Mouse (Mus musculus) inflammation-experienced regulatory T-cells (primary cell): ENCODE results near the gene Krtap10-4. TPM values are rescaled to one million over a fixed set of nuclear protein-coding genes. Genes with fewer than 3 reads are reported as not detected.

Source experiments
- polyA plus RNA-seq, 2 experiments: library from polyadenylated mRNA; unstranded; fragments of 100-300 nt; shearing (Covaris generic); gene quantifications; one replicate each; pipeline ENCODE4 v1.2.1; 2017

The Krtap10-4 gene
- polyA plus RNA-seq: not detected

GRCm38 (mm10) chr10:77826951-77827350 lies at the start of gene Krtap10-4:
Gene Krtap10-4 (minus strand): TSS chr10:77827095.

GRCm38 (mm10) chr10:77861675-77862074 lies 34.8 kb upstream of the Krtap10-4 start, which contains the start of gene Gm3285:
Gene Gm3285 (plus strand): TSS chr10:77861975.

GRCm38 (mm10) chr10:77852559-77852958 lies 25.7 kb upstream of the Krtap10-4 start, which contains the start of gene Gm10318:
Gene Gm10318 (plus strand): TSS chr10:77852859.

GRCm38 (mm10) chr10:77846503-77846902 lies 19.6 kb upstream of the Krtap10-4 start, which contains the start of gene Gm36176:
Gene Gm36176 (plus strand): TSS chr10:77846803.

DNA sequence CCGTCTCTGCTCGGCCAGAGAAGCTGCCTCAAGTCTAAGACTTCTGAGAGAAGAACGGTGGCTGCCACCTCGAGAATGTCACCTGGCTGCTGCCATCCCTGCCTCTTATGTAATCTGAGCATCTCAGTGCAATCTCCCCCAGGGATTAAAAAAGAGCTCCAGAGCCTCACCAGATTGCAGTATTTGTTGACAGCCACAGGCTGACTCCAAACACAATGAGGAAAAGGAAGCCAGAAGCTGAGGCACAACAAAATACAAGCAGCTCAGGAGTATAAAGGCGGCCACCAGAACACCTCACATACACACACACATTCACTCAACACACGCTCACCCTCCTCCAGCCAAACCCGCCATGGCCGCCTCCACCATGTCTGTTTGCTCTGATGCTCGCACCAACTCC lies 8.8 kb upstream of the Krtap10-4 start, which contains the start of gene Krtap10-10:
Krtap10-10 (plus strand) TSS at position 301 of the 400 bp plus-strand sequence.

GRCm38 (mm10) chr10:77814382-77814781 lies 12.5 kb downstream of the Krtap10-4 start, which contains the start of gene Gm2696:
Gene Gm2696 (plus strand): TSS chr10:77814682.

GRCm38 (mm10) chr10:77811743-77812142 lies 15.2 kb downstream of the Krtap10-4 start, which contains the start of gene Gm9507:
Gene Gm9507 (minus strand): TSS chr10:77811843.

GRCm38 (mm10) chr10:77798921-77799508 lies 27.9 kb downstream of the Krtap10-4 start, which contains the start of gene Gm19668:
Gene Gm19668 (minus strand): TSS chr10:77799133.

DNA sequence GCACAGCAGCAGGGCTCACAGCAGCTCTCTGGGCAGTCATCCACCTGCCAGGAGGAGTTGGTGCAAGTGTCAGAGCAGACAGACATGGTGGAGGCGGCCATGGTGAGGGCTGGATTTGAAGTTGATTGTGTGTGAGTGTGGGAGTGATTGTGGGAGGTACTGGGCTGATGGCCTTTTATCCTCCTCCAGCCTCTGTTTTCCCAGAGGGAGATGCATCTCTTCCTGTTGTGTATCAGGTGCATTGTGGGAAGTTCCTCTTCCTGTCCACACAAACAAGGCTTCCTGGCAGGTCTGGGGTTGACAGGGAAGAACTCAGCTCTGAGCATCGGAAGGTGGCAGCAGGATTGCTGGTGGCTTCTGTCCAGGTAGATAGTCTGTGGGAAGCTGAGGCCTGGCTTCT lies 31.9 kb downstream of the Krtap10-4 start, which contains the start of gene Gm9639:
Gm9639 (minus strand) TSS at position 101 of the 400 bp plus-strand sequence.

GRCm38 (mm10) chr10:77787876-77788275 lies 39.0 kb downstream of the Krtap10-4 start, which contains the start of gene Gm7137:
Gene Gm7137 (minus strand): TSS chr10:77788200.

DNA sequence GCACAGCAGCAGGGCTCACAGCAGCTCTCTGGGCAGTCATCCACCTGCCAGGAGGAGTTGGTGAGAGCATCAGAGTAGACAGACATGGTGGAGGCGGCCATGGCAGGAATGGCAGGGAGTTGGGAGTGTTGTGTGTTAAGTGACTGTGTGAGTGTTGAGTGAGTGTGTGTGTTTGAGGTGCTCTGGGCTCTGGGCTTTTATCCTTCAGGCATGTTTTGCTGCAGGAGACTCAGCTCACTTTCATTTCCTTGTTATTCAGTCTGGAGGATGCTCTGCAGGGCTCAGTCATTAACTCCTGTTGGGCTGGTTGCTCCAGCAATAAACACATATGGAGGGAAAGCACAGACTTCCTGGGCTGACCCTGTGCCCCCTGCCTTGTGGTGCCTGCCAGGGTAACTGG lies 44.5 kb downstream of the Krtap10-4 start, which contains the start of gene Gm3250:
Gm3250 (minus strand) TSS at position 101 of the 400 bp plus-strand sequence.

GRCm38 (mm10) chr10:77776844-77777243 lies 50.1 kb downstream of the Krtap10-4 start, which contains the start of gene Gm7138:
Gene Gm7138 (minus strand): TSS chr10:77776944.

Other genes starting within 250 kb of the Krtap10-4 start
- gene Pttg1ip, start 245.4 kb downstream of the Krtap10-4 start, polyA plus RNA-seq: 100 to 1,000 TPM in 1 of 2 experiments, 10 to 100 TPM in 1; 89.0 to 125 TPM
- gene Sumo3, start 221.0 kb downstream of the Krtap10-4 start, polyA plus RNA-seq: 100 to 1,000 TPM in 1 of 2 experiments, 10 to 100 TPM in 1; 95.5 to 116 TPM
- gene Gm49325, start 220.9 kb downstream of the Krtap10-4 start, polyA plus RNA-seq: 1 to 10 TPM in 1 of 2 experiments, not detected in 1; 2.4 TPM
- gene Ube2g2, start 204.8 kb downstream of the Krtap10-4 start, polyA plus RNA-seq: 10 to 100 TPM; 44.0 to 51.5 TPM
- gene Tspear, start 140.5 kb downstream of the Krtap10-4 start, polyA plus RNA-seq: 1 to 10 TPM in 1 of 2 experiments, under 1 TPM in 1; 0.58 to 1.0 TPM
- 1 to 10 TPM in 1 of 2 experiments, not detected in 1; 1.2 TPM for gene Gm19402, start 136.3 kb downstream of the Krtap10-4 start, polyA plus RNA-seq
- under 1 TPM; 0.53 to 0.62 TPM for gene Gm9508, start 129.9 kb downstream of the Krtap10-4 start, polyA plus RNA-seq
- gene Gm10272, start 120.5 kb downstream of the Krtap10-4 start, polyA plus RNA-seq: not detected
- gene Gm10024, start 115.6 kb downstream of the Krtap10-4 start, polyA plus RNA-seq: not detected
- not detected for gene Gm10142, start 111.3 kb downstream of the Krtap10-4 start, polyA plus RNA-seq
- not detected for gene Krtap12-1, start 106.5 kb downstream of the Krtap10-4 start, polyA plus RNA-seq
- gene Gm10100, start 100.6 kb downstream of the Krtap10-4 start, polyA plus RNA-seq: not detected
- not detected for gene Gm18596, start 84.5 kb downstream of the Krtap10-4 start, polyA plus RNA-seq
- under 1 TPM in 1 of 2 experiments, not detected in 1; 0.81 TPM for gene Gm9736, start 75.7 kb downstream of the Krtap10-4 start, polyA plus RNA-seq
- not detected for gene Gm3233, start 67.4 kb downstream of the Krtap10-4 start, polyA plus RNA-seq
- gene Gm3238, start 55.8 kb downstream of the Krtap10-4 start, polyA plus RNA-seq: not detected
- gene Gm7138, start 50.2 kb downstream of the Krtap10-4 start, polyA plus RNA-seq: not detected
- gene Gm3250, start 44.6 kb downstream of the Krtap10-4 start, polyA plus RNA-seq: not detected
- 1 to 10 TPM in 1 of 2 experiments, not detected in 1; 1.3 TPM for gene Gm7137, start 38.9 kb downstream of the Krtap10-4 start, polyA plus RNA-seq
- not detected for gene Gm9639, start 32.0 kb downstream of the Krtap10-4 start, polyA plus RNA-seq
- not detected for gene Gm19668, start 28.0 kb downstream of the Krtap10-4 start, polyA plus RNA-seq
- gene Gm9507, start 15.3 kb downstream of the Krtap10-4 start, polyA plus RNA-seq: not detected
- not detected for gene Gm2696, start 12.4 kb downstream of the Krtap10-4 start, polyA plus RNA-seq
- gene Krtap10-10, start 8.9 kb upstream of the Krtap10-4 start, polyA plus RNA-seq: under 1 TPM in 1 of 2 experiments, not detected in 1; 0.33 TPM
- gene Gm36176, start 19.7 kb upstream of the Krtap10-4 start, polyA plus RNA-seq: not detected
- gene Gm10318, start 25.8 kb upstream of the Krtap10-4 start, polyA plus RNA-seq: not detected
- gene Gm3285, start 34.9 kb upstream of the Krtap10-4 start, polyA plus RNA-seq: not detected
- gene Lrrc3, start 75.4 kb upstream of the Krtap10-4 start, polyA plus RNA-seq: 1 to 10 TPM in 1 of 2 experiments, under 1 TPM in 1; 0.13 to 2.1 TPM
- gene Trpm2, start 143.5 kb upstream of the Krtap10-4 start, polyA plus RNA-seq: 1 to 10 TPM; 1.0 to 1.3 TPM
- gene 1810043G02Rik, start 151.4 kb upstream of the Krtap10-4 start, polyA plus RNA-seq: 10 to 100 TPM in 1 of 2 experiments, 1 to 10 TPM in 1; 7.9 to 10.6 TPM
- 10 to 100 TPM; 62.7 to 87.7 TPM for gene Pfkl, start 183.0 kb upstream of the Krtap10-4 start, polyA plus RNA-seq
- 1 to 10 TPM in 1 of 2 experiments, under 1 TPM in 1; 0.37 to 1.2 TPM for gene Dnmt3l, start 214.9 kb upstream of the Krtap10-4 start, polyA plus RNA-seq
- gene Aire, start 216.5 kb upstream of the Krtap10-4 start, polyA plus RNA-seq: 1 to 10 TPM in 1 of 2 experiments, not detected in 1; 1.2 TPM
- gene Icosl, start 242.2 kb upstream of the Krtap10-4 start, polyA plus RNA-seq: 10 to 100 TPM in 1 of 2 experiments, 1 to 10 TPM in 1; 9.1 to 14.1 TPM